Mouse (Mus musculus) midbrain, embryonic 14.5 days (tissue): ENCODE measurements at regions not wholly inside any gene's neighbourhood (a gene's known extent, or its start where the extent isn't known, plus 50 kb on each side); places are given as distances from the start of the nearest gene placed in this dataset.

ENCODE experiments used
- ATAC-seq: fragments of 200-750 bp; cut with Nextera tagmentation; 2 replicates; pipeline ENCODE4 v1.8.0; 2017; ENCODE audit warnings: moderate number of reproducible peaks, moderate library complexity; ENCODE audit not compliant: low FRiP score, low TSS enrichment
- DNase-seq: peaks from one replicate; pipeline ENCODE4 v3.0.0-alpha.2; 2015
- H3K27ac ChIP-seq: fragments of 300-500 bp; sonication (generic); replicated peaks from 2 replicates; pipeline ENCODE4 v1.5.1; 2014; ENCODE audit warnings: mild to moderate bottlenecking, low read depth, low read length, moderate library complexity
- H3K27me3 ChIP-seq: fragments of 300-500 bp; sonication (generic); 2 replicates; pipeline ENCODE4 v1.6.1; 2014; ENCODE audit warnings: low read length, control low read depth, mixed read lengths; ENCODE audit not compliant: control insufficient read depth, insufficient read depth
- H3K36me3 ChIP-seq: fragments of 300-500 bp; sonication (generic); 2 replicates; pipeline ENCODE4 v1.6.1; 2014; ENCODE audit warnings: low read length, control low read depth; ENCODE audit not compliant: control insufficient read depth, insufficient read depth
- H3K4me1 ChIP-seq: fragments of 300-500 bp; sonication (generic); 2 replicates; pipeline ENCODE4 v1.6.1; 2014; ENCODE audit warnings: mild to moderate bottlenecking, antibody characterized with exemption, low read length, control low read depth; ENCODE audit not compliant: control insufficient read depth, insufficient read depth
- H3K4me2 ChIP-seq: fragments of 300-500 bp; sonication (generic); 2 replicates; pipeline ENCODE4 v1.6.1; 2014; ENCODE audit warnings: mild to moderate bottlenecking, low read length, moderate library complexity
- H3K4me3 ChIP-seq: fragments of 300-500 bp; sonication (generic); replicated peaks from 2 replicates; pipeline ENCODE4 v1.5.1; 2014; ENCODE audit warnings: low read depth, low read length
- H3K9ac ChIP-seq: fragments of 300-500 bp; sonication (generic); replicated peaks from 2 replicates; pipeline ENCODE4 v1.6.1; 2014; ENCODE audit warnings: mild to moderate bottlenecking, low read length, moderate library complexity
- H3K9me3 ChIP-seq: fragments of 300-500 bp; sonication (generic); 2 replicates; pipeline ENCODE4 v1.6.1; 2016; ENCODE audit warnings: low read length, control low read depth, mixed read lengths; ENCODE audit not compliant: control insufficient read depth
- WGBS: fragments of 180-500 bp; shearing (Covaris S2); extraction: QIAGEN DNeasy Blood & Tissue Kit; methylation state at CpG from one replicate; pipeline ENCODE4 v1.1.7; 2014; 5-methylcytosine and 5-hydroxymethylcytosine counted together

DNA sequence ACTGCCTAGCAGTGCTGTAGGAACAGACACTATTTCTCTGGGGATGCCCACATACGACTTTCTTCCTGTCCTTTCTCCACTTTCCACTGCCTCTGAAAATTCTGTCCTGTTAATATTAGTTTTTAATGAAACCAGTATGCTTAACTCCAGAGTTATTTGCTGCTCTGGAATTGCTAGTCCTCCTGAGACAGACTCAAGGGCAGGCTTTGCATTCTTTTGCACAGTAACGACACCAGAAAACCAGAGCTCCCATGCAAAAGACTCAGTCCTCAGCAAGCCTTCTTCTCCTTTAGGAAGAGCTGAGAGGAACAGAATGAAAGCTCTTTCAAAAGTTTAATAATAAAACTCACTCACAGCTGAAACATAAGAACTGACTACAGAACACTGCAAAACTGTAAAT, 92.3 kb upstream of the Dab2 start:
- WGBS = 73% methylated on average over 2 of the region's 2 CpGs
- H3K9ac ChIP-seq = no peak overlapping the region
- H3K9me3 ChIP-seq = no peaks in the 10 kb centered on the region
- H3K27me3 ChIP-seq = no peaks in the 10 kb centered on the region
- no peak overlapping the region for H3K4me2 ChIP-seq
- no peak overlapping the region for H3K27ac ChIP-seq
- no peaks in the 10 kb centered on the region for H3K36me3 ChIP-seq
- no peak overlapping the region for H3K4me3 ChIP-seq
- ATAC-seq = no peak
- H3K4me1 ChIP-seq = no peaks in the 10 kb centered on the region
- no peak for DNase-seq

DNA sequence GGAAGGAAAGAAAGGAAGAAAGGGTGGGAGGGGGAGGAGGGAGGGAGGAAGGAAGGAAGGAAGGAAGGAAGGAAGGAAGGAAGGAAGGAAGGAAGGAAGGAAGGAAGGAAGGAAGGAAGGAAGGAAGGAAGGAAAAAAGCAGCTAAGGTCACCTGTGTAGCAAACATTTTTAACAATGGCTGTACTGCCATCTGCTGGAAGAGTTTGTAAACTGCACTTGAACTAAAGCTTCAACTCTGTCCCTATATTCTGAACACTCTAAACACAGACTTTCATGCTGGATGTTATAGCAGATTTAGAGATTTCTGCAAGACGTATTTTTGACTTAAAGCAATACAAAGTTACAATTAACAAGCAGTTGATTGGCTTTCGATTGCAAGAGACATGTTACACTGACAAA, 90.3 kb upstream of the Dab2 start:
- Histone ChIP-seq H3K4me3 (no peak overlapping the region), H3K4me1 (no peaks in the 10 kb centered on the region), H3K27ac (no peak overlapping the region), H3K4me2 (no peak overlapping the region), H3K27me3 (no peaks in the 10 kb centered on the region), H3K36me3 (no peaks in the 10 kb centered on the region), H3K9ac (no peak overlapping the region), H3K9me3 (no peaks in the 10 kb centered on the region)
- WGBS = 10% methylated on average over 2 of the region's 2 CpGs
- peak; percentile 84 for DNase-seq
- peak; percentile 37; the same call in 1 of the 2 replicates for ATAC-seq

DNA sequence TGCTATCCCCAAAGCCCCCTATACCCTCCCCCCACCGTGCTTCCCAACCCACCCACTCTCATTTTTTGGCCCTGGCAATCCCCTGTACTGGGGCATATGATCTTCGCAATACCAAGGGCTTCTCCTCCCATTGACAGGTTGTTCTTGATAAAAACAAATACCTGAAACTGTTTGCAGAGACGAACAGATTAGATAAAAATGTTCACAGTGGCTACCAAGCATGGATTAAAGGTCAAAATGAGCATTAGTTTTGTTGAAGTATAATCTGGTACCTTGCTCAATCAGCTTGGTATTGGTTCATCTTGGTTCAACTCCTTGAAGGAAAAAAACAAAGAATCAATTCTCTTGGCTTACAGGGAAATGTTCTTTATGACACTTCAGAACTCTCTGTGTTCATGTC, 81.5 kb upstream of the Dab2 start:
- Histone ChIP-seq H3K4me1 (no peaks in the 10 kb centered on the region), H3K9ac (no peak overlapping the region), H3K27ac (no peak overlapping the region), H3K27me3 (no peaks in the 10 kb centered on the region), H3K4me3 (no peak overlapping the region), H3K4me2 (no peak overlapping the region), H3K36me3 (no peaks in the 10 kb centered on the region), H3K9me3 (no peaks in the 10 kb centered on the region)
- 77% methylated on average over 3 of the region's 3 CpGs for WGBS
- DNase-seq (no peak), ATAC-seq (no peak)

GRCm38 (mm10) chr15:6225227-6225626, 74.4 kb upstream of the Dab2 start:
- no peak overlapping the region for H3K4me2 ChIP-seq
- DNase-seq (no peak), ATAC-seq (no peak)
- H3K27ac ChIP-seq = no peak overlapping the region
- H3K27me3 ChIP-seq = no peaks in the 10 kb centered on the region
- no peaks in the 10 kb centered on the region for H3K36me3 ChIP-seq
- no peak overlapping the region for H3K9ac ChIP-seq
- H3K4me1 ChIP-seq = no peaks in the 10 kb centered on the region
- H3K9me3 ChIP-seq = no peaks in the 10 kb centered on the region
- H3K4me3 ChIP-seq = no peak overlapping the region
- WGBS = 74% methylated on average over 1 of the region's 1 CpGs

DNA sequence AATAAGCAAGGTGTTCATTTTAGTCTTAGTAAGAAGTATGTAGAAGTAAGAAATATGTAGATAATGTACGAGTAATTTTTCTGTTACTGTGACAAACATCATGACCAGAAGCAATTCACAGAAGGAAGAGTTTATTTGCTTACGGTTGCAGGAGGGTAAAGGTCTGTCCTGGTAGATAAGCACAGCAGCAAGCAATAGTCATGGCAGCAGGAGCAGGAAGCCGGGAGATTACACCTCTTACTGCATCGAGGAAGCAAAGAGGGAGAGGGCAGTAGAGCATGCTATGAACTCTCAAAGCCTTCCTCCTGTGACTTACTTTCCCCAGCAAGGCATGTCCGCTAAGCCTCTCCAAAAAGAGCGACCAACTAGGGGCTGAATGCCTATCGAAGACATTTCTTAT, 69.0 kb upstream of the Dab2 start:
- no peak overlapping the region for H3K4me3 ChIP-seq
- no peaks in the 10 kb centered on the region for H3K36me3 ChIP-seq
- H3K9me3 ChIP-seq = no peaks in the 10 kb centered on the region
- no peaks in the 10 kb centered on the region for H3K27me3 ChIP-seq
- DNase-seq (no peak), ATAC-seq (no peak)
- H3K4me2 ChIP-seq = no peak overlapping the region
- no peaks in the 10 kb centered on the region for H3K4me1 ChIP-seq
- 90% methylated on average over 7 of the region's 7 CpGs for WGBS
- H3K27ac ChIP-seq = no peak overlapping the region
- no peak overlapping the region for H3K9ac ChIP-seq

- WGBS = 78% methylated on average over 12 of the region's 12 CpGs
- no peak overlapping the region for H3K4me2 ChIP-seq
- H3K4me1 ChIP-seq = no peaks in the 10 kb centered on the region
- ATAC-seq = no peak
- DNase-seq = peak; percentile 30
- H3K9ac ChIP-seq = no peak overlapping the region
- no peaks in the 10 kb centered on the region for H3K27me3 ChIP-seq
- H3K9me3 ChIP-seq = no peaks in the 10 kb centered on the region
- H3K27ac ChIP-seq = no peak overlapping the region
- H3K36me3 ChIP-seq = no peaks in the 10 kb centered on the region
- H3K4me3 ChIP-seq = no peak overlapping the region
Measured at GRCm38 (mm10) chr15:6231308-6232103, 68.1 kb upstream of the Dab2 start.

- Histone ChIP-seq H3K4me1 (no peaks in the 10 kb centered on the region), H3K4me2 (no peak overlapping the region), H3K9ac (no peak overlapping the region), H3K27me3 (no peaks in the 10 kb centered on the region), H3K4me3 (no peak overlapping the region), H3K36me3 (no peaks in the 10 kb centered on the region), H3K27ac (no peak overlapping the region), H3K9me3 (no peaks in the 10 kb centered on the region)
- ATAC-seq (no peak), DNase-seq (no peak)
- WGBS = 86% methylated on average over 3 of the region's 3 CpGs
Measured at GRCm38 (mm10) chr15:6233621-6234020, 66.0 kb upstream of the Dab2 start.

DNA sequence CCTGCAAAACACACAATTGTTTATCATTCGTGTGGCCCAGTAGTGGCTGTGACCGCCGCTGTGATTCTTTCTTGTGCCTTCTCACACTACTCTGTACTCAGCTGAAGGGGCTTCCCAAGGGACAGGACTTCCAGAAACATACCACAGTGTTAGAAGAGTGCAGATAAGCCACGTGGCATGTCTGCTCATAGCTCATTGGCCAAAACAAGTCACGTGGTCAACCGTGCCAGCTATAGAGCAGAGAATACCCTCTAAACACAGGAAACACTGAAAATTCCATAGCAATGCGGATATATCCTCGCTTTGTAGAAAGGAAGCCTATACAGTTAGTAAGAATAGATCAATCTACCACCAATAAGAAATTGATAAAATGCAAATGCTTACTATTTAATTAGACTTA, 63.0 kb upstream of the Dab2 start:
- no peaks in the 10 kb centered on the region for H3K4me1 ChIP-seq
- no peaks in the 10 kb centered on the region for H3K27me3 ChIP-seq
- 91% methylated on average over 8 of the region's 8 CpGs for WGBS
- H3K27ac ChIP-seq = no peak overlapping the region
- ATAC-seq (no peak), DNase-seq (no peak)
- no peaks in the 10 kb centered on the region for H3K36me3 ChIP-seq
- no peak overlapping the region for H3K9ac ChIP-seq
- no peak overlapping the region for H3K4me3 ChIP-seq
- H3K9me3 ChIP-seq = no peaks in the 10 kb centered on the region
- no peak overlapping the region for H3K4me2 ChIP-seq

DNA sequence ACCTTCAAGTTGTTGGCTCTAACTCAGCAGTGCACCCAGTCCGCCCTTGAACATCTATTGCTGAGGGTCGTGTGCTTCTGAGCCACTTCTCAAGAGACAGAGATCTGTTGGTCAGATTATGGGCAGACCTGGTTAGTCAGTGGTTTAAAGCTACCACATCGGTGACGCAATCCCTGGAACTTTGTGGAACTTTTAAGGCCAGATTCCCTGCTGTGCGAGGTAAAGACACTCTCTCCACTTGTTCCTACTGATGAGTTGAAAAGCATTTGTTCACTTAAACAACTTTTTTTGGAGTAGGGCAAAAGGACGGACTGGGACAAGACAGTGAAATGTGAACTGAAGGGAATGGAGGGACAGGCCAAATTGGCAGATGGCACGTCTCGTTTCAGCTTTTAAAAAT, 61.9 kb upstream of the Dab2 start:
- H3K4me2 ChIP-seq = no peak overlapping the region
- WGBS = 77% methylated on average over 8 of the region's 8 CpGs

More for the DNA sequence above, 61.9 kb upstream of the Dab2 start:
- no peak overlapping the region for H3K9ac ChIP-seq
- no peaks in the 10 kb centered on the region for H3K27me3 ChIP-seq
- no peaks in the 10 kb centered on the region for H3K9me3 ChIP-seq
- no peaks in the 10 kb centered on the region for H3K36me3 ChIP-seq
- DNase-seq = no peak
- no peak overlapping the region for H3K4me3 ChIP-seq
- ATAC-seq = no peak
- H3K27ac ChIP-seq = no peak overlapping the region
- no peaks in the 10 kb centered on the region for H3K4me1 ChIP-seq
